Mouse (Mus musculus) neural tube, embryonic 14.5 days (tissue): ENCODE measurements around the gene Pik3cb. TPM values are rescaled to one million over a fixed set of nuclear protein-coding genes. Genes with fewer than 3 reads are reported as not detected.

Experiments
- polyA plus RNA-seq: library from polyadenylated mRNA; unstranded; fragments of >200 nt; fragmentation: Nextera tagmentation; extraction: Ambion mirVana; gene quantifications from 2 replicates; pipeline ENCODE4 v1.2.1, GENCODE M21; 2014

Pik3cb gene
- polyA plus RNA-seq, 1 experiment from 2014 or later, result 6.7 TPM

Other genes starting within 250 kb of the Pik3cb start
- gene 7420426K07Rik, start 237.5 kb downstream of the Pik3cb start, polyA plus RNA-seq, result not detected in 2 replicates
- gene Foxl2, start 185.3 kb downstream of the Pik3cb start, polyA plus RNA-seq, result 0.32 and 0.72 TPM in 2 replicates
- 119 and 124 TPM in 2 replicates for gene Faim, start 154.2 kb downstream of the Pik3cb start, polyA plus RNA-seq
- not detected in 2 replicates for gene Gm1123, start 104.9 kb downstream of the Pik3cb start, polyA plus RNA-seq
- not detected in 2 replicates for gene Faiml, start 96.6 kb upstream of the Pik3cb start, polyA plus RNA-seq
- 56.1 and 62.1 TPM in 2 replicates for gene Cep70, start 102.7 kb upstream of the Pik3cb start, polyA plus RNA-seq
- gene Esyt3, start 217.9 kb upstream of the Pik3cb start, polyA plus RNA-seq, result 0.46 and 0.93 TPM in 2 replicates